Mouse (Mus musculus) midbrain, embryonic 15.5 days (tissue): ENCODE results near the gene Cic. TPM values are rescaled to one million over a fixed set of nuclear protein-coding genes. Genes with fewer than 3 reads are reported as not detected.

Experiments used
- ATAC-seq: fragments of 200-750 bp; cut with Nextera tagmentation; replicated peaks from 2 replicates; pipeline ENCODE4 v1.8.0; 2017; ENCODE audit warnings: moderate TSS enrichment
- H3K27ac ChIP-seq: fragments of 300-500 bp; sonication (generic); 2 replicates; pipeline ENCODE4 v1.5.1; 2015; ENCODE audit warnings: mild to moderate bottlenecking, inconsistent platforms
- H3K27me3 ChIP-seq: fragments of 300-500 bp; sonication (generic); replicated peaks from 2 replicates; pipeline ENCODE4 v1.6.1; 2015; ENCODE audit warnings: inconsistent platforms
- H3K36me3 ChIP-seq: fragments of 300-500 bp; sonication (generic); replicated peaks from 2 replicates; pipeline ENCODE4 v1.6.1; 2015; ENCODE audit warnings: inconsistent platforms
- H3K4me1 ChIP-seq: fragments of 300-500 bp; sonication (generic); 2 replicates; pipeline ENCODE4 v1.6.1; 2015; ENCODE audit warnings: inconsistent platforms
- H3K4me2 ChIP-seq: fragments of 300-500 bp; sonication (generic); 2 replicates; pipeline ENCODE4 v1.6.1; 2015; ENCODE audit warnings: inconsistent platforms, mild to moderate bottlenecking, moderate library complexity
- H3K4me3 ChIP-seq: fragments of 300-500 bp; sonication (generic); 2 replicates; pipeline ENCODE4 v1.5.1; 2015; ENCODE audit warnings: mild to moderate bottlenecking, inconsistent platforms
- H3K9ac ChIP-seq: fragments of 300-500 bp; sonication (generic); 2 replicates; pipeline ENCODE4 v1.6.1; 2015; ENCODE audit warnings: mild to moderate bottlenecking, inconsistent platforms
- H3K9me3 ChIP-seq: fragments of 300-500 bp; sonication (generic); 2 replicates; pipeline ENCODE4 v1.6.1; 2016; ENCODE audit warnings: inconsistent platforms
- WGBS: fragments of 180-500 bp; shearing (Covaris S2); methylation state at CpG from one replicate; pipeline ENCODE4 v1.1.7; 2015; ENCODE audit warnings: mixed read lengths; 5-methylcytosine and 5-hydroxymethylcytosine counted together
- polyA plus RNA-seq: library from polyadenylated mRNA; unstranded; fragments of >200 nt; fragmentation: Nextera tagmentation; extraction: Ambion mirVana; gene quantifications from 2 replicates; pipeline ENCODE4 v1.2.1, GENCODE M21; 2015

The Cic gene
- polyA plus RNA-seq, 1 experiment from 2014 or later, result 45.9 TPM

DNA sequence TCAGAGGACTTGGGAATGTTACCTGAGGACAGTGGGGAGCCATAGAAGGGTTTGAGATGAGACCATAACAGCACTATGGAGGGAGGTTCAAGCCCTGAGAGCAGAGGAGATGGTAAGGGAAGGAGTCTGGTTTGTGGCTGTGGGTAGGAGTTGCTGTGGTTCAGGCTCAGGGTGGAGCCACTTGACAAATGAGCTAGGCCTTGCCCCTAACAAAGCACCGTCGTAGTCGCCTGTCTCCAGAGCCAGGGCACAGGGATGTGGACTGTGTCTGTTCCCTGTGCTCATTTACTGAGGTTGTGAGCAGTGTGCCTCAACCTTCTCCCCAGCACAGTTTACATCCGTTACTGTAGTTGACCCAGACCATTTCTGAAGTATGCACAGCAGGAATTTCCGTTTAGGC, 7.1 kb downstream of the Cic start:
- Histone ChIP-seq H3K4me3 (no peak overlapping the region), H3K4me1 (peaks cover 52% of the 10 kb centered on the region), H3K4me2 (no peak overlapping the region), H3K9me3 (no peaks in the 10 kb centered on the region), H3K36me3 (0 out of 2 replicates have a peak, but pooled peaks cover 3% of the 10 kb centered on the region), H3K27me3 (no peaks in the 10 kb centered on the region), H3K9ac (no peak overlapping the region), H3K27ac (no peak overlapping the region)
- WGBS, result 71% methylated on average over 5 of the region's 5 CpGs
- no peak for ATAC-seq

GRCm38 (mm10) chr7:25274996-25275395, 7.5 kb downstream of the Cic start:
- Histone ChIP-seq H3K4me3 (no peak overlapping the region), H3K4me2 (no peak overlapping the region), H3K9ac (no peak overlapping the region; the same call in 1 of the 2 replicates), H3K27ac (no peak overlapping the region), H3K36me3 (0 out of 2 replicates have a peak, but pooled peaks cover 3% of the 10 kb centered on the region), H3K27me3 (no peaks in the 10 kb centered on the region), H3K9me3 (no peaks in the 10 kb centered on the region), H3K4me1 (peaks cover 52% of the 10 kb centered on the region)
- 88% methylated on average over 3 of the region's 3 CpGs for WGBS
- ATAC-seq, result no peak

GRCm38 (mm10) chr7:25275555-25276298, 8.2 kb downstream of the Cic start:
- H3K9me3 ChIP-seq, result no peaks in the 10 kb centered on the region
- WGBS, result 62% methylated on average over 9 of the region's 9 CpGs
- no peaks in the 10 kb centered on the region for H3K27me3 ChIP-seq
- H3K4me3 ChIP-seq, result no peak overlapping the region
- peak overlapping the region; percentile 10; the same call in 1 of the 2 replicates for H3K4me2 ChIP-seq
- H3K36me3 ChIP-seq, result 0 out of 2 replicates have a peak, but pooled peaks cover 3% of the 10 kb centered on the region
- ATAC-seq, result no peak
- peak overlapping the region; percentile 23 for H3K9ac ChIP-seq
- no peak overlapping the region for H3K27ac ChIP-seq
- peaks cover 52% of the 10 kb centered on the region for H3K4me1 ChIP-seq

GRCm38 (mm10) chr7:25277405-25277804, 9.9 kb downstream of the Cic start:
- Histone ChIP-seq H3K27me3 (no peaks in the 10 kb centered on the region), H3K9me3 (no peaks in the 10 kb centered on the region), H3K4me1 (peaks cover 61% of the 10 kb centered on the region), H3K27ac (peak overlapping the region; percentile 99; the same call in 1 of the 2 replicates), H3K4me3 (peak overlapping the region; percentile 83), H3K36me3 (0 out of 2 replicates have a peak, but pooled peaks cover 3% of the 10 kb centered on the region), H3K9ac (peak overlapping the region; percentile 72; the same call in 1 of the 2 replicates), H3K4me2 (peak overlapping the region; percentile 90)
- WGBS, result 93% methylated on average over 4 of the region's 4 CpGs
- ATAC-seq, result no peak

- peak overlapping the region; percentile 99 for H3K27ac ChIP-seq
- no peaks in the 10 kb centered on the region for H3K9me3 ChIP-seq
- 16% methylated on average over 4 of the region's 4 CpGs for WGBS
- 0 out of 2 replicates have a peak, but pooled peaks cover 3% of the 10 kb centered on the region for H3K36me3 ChIP-seq
- no peaks in the 10 kb centered on the region for H3K27me3 ChIP-seq
- H3K4me3 ChIP-seq, result peak overlapping the region; percentile 83
- ATAC-seq, result no peak
- peak overlapping the region; percentile 72 for H3K9ac ChIP-seq
- peak overlapping the region; percentile 90 for H3K4me2 ChIP-seq
- peaks cover 62% of the 10 kb centered on the region for H3K4me1 ChIP-seq
Observed at GRCm38 (mm10) chr7:25277998-25278340, 10.5 kb downstream of the Cic start.

GRCm38 (mm10) chr7:25278341-25279075, 11.0 kb downstream of the Cic start:
- Histone ChIP-seq H3K27me3 (no peaks in the 10 kb centered on the region), H3K4me3 (peak overlapping the region; percentile 83), H3K27ac (peak overlapping the region; percentile 99), H3K9me3 (no peaks in the 10 kb centered on the region), H3K4me2 (peak overlapping the region; percentile 90), H3K9ac (peak overlapping the region; percentile 72), H3K4me1 (peaks cover 65% of the 10 kb centered on the region), H3K36me3 (0 out of 2 replicates have a peak, but pooled peaks cover 3% of the 10 kb centered on the region)
- under 1% methylated on average over 56 of the region's 60 CpGs for WGBS
- ATAC-seq, result peak; percentile 81

- peak overlapping the region; percentile 99 for H3K27ac ChIP-seq
- H3K27me3 ChIP-seq, result no peaks in the 10 kb centered on the region
- 0 out of 2 replicates have a peak, but pooled peaks cover 3% of the 10 kb centered on the region for H3K36me3 ChIP-seq
- WGBS, result under 1% methylated on average over 47 of the region's 49 CpGs
- ATAC-seq, result peak; percentile 65
- peak overlapping the region; percentile 83 for H3K4me3 ChIP-seq
- peak overlapping the region; percentile 90 for H3K4me2 ChIP-seq
- peaks cover 65% of the 10 kb centered on the region for H3K4me1 ChIP-seq
- peak overlapping the region; percentile 72 for H3K9ac ChIP-seq
- H3K9me3 ChIP-seq, result no peaks in the 10 kb centered on the region
Observed at GRCm38 (mm10) chr7:25279076-25279860, 11.8 kb downstream of the Cic start.

DNA sequence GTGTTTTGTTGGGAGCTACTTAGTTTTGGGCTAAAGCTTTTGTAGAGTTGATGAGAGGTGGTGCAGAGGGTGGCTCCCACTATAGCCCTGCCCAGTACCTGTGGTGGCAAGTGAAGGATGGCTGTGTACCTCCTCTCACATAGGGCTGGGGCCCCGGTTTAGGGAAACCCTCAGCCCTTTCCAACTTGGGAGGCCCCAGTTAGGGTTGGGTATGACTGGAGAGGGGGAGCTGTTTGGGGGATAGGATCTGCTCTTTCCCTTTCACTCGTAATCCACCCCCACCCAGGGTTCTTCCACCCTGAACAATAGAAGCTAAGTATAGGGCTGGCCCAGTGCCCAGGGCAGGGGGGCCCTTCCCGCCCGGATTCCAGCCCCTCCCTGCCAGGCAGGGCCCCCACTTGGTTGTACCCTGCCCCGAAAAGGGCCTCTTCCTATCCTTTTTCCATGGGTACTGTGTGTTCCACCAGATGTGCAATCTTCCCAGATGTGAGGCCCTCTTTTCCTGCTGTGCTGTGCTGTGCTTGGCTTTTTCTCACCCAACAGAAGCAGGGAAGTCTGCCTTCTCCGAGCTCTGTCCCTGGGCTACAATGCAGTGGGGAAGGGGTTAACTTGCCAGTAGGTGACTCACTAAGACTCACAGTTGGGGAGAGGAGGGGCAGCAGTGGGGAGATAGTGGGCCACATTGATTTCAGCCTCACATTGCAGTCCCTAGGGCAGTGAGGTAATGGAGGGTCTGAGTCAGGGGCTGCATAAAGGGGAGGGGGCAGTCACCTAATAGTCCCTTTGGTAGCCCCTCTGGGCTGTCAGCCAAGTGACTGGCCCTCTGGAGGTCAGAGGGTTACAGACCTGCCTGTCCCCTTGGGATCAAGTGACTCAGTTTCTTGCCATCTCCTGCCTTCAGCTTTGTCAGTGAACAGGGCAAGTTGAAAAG, 12.6 kb downstream of the Cic start:
- peak overlapping the region; percentile 83 for H3K4me3 ChIP-seq
- 0 out of 2 replicates have a peak, but pooled peaks have one; percentile 6 for ATAC-seq
- peak overlapping the region; percentile 72 for H3K9ac ChIP-seq
- H3K4me1 ChIP-seq, result peaks cover 67% of the 10 kb centered on the region
- peak overlapping the region; percentile 99 for H3K27ac ChIP-seq
- 2% methylated on average over 6 of the region's 6 CpGs for WGBS
- no peaks in the 10 kb centered on the region for H3K9me3 ChIP-seq
- H3K36me3 ChIP-seq, result peaks cover 6% of the 10 kb centered on the region; the same call in 1 of the 2 replicates
- no peaks in the 10 kb centered on the region for H3K27me3 ChIP-seq
- H3K4me2 ChIP-seq, result peak overlapping the region; percentile 90

GRCm38 (mm10) chr7:25281166-25281733, 13.7 kb downstream of the Cic start:
- Histone ChIP-seq H3K9ac (peak overlapping the region; percentile 27; the same call in 1 of the 2 replicates), H3K27me3 (no peaks in the 10 kb centered on the region), H3K36me3 (peaks cover 14% of the 10 kb centered on the region), H3K4me3 (peak overlapping the region; percentile 83), H3K4me1 (peaks cover 59% of the 10 kb centered on the region), H3K4me2 (peak overlapping the region; percentile 90), H3K27ac (peak overlapping the region; percentile 99), H3K9me3 (no peaks in the 10 kb centered on the region)
- 14% methylated on average over 12 of the region's 12 CpGs for WGBS
- ATAC-seq, result peak; percentile 8; the same call in 1 of the 2 replicates

DNA sequence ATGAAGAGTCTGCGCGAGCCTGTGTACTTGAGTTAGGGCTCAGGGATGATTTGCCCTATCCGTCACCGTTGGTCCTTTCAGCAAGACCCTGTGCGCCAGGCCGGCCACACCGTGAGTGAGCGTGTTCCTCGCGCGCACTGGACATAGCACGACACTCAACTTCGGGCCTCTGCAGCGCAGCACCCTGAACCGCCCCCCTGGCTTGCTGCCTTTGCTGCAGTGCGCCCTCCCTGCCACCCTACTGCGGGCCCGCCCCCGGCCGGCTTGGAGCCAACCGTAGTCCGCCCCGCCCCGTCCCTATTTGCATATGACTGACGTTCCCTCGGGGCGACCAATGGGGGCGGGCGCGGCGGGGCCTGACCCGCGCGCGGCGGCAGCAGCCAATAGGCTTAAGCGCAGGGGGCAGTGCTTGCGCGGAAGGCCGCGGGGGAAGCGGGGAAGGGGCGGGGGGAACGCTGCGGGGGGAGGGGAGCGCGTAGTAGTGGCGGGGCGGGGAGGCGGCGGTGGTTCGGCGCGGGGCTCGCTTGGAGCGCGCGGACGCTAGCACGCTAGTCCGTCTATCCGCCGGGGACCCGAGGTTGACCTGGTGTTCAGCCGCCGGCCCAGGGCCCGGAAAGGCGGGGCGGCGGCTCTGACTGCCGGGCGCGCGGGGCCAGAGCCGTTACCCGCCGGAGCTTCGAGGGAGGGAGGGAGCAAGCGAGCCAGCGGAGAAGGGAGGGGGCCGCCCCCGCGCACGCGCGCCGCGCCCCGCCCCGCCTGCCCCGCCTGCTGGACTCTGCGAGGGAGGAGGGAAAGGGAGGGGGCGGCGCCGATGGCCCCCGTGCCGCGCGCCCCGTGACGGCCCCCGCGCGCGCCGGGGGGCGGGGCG, 14.5 kb downstream of the Cic start:
- H3K4me3 ChIP-seq, result peak overlapping the region; percentile 83
- H3K9me3 ChIP-seq, result no peaks in the 10 kb centered on the region
- under 1% methylated on average over 53 of the region's 108 CpGs for WGBS
- peak overlapping the region; percentile 99 for H3K27ac ChIP-seq
- peak; percentile 64 for ATAC-seq
- peaks cover 58% of the 10 kb centered on the region for H3K4me1 ChIP-seq
- peak overlapping the region; percentile 90 for H3K4me2 ChIP-seq
- peaks cover 21% of the 10 kb centered on the region for H3K36me3 ChIP-seq
- H3K9ac ChIP-seq, result peak overlapping the region; percentile 74
- no peaks in the 10 kb centered on the region for H3K27me3 ChIP-seq
